Mouse (Mus musculus): ENCODE results near the gene Acat1. TPM values are rescaled to one million over a fixed set of nuclear protein-coding genes. Genes with fewer than 3 reads are reported as not detected.

The Acat1 gene
- polyA plus RNA-seq, 1 experiment = 44.7 TPM

GRCm38 (mm10) chr9:53536558-53537320 is 73.4 kb downstream of the Acat1 start, which contains the start of the genes Atm and Npat:
Gene Atm (minus strand): TSS chr9:53536740.
Gene Npat (plus strand): TSS chr9:53537047.
- Histone ChIP-seq H3K27ac (ENCODE audit: insufficient read depth, low read depth, low read length) (peak within 1 kb of the TSS; percentile 62), H3K4me3 (ENCODE audit: insufficient read depth, low read length) (peak within 1 kb of the TSS; percentile 79), H3K4me1 (ENCODE audit: control insufficient read depth, insufficient read depth, low read length) (peaks cover 12% of the 10 kb centered on the region)
- TF ChIP-seq POLR2A (IDR thresholded peaks at IDR 0.05; ENCODE audit: borderline replicate concordance, low read depth, low read length) = peak; percentile 21; the same call in 1 of the 2 replicates
- TF ChIP-seq CTCF (IDR thresholded peaks at IDR 0.05; ENCODE audit: low read depth, low read length) = no peak

GRCm38 (mm10) chr9:53535416-53536320 is 74.5 kb downstream of the Acat1 start:
- peaks cover 12% of the 10 kb centered on the region for H3K4me1 ChIP-seq (ENCODE audit: control insufficient read depth, insufficient read depth, low read length)
- H3K27ac ChIP-seq (ENCODE audit: insufficient read depth, low read depth, low read length) = peak overlapping the region; percentile 62
- peak overlapping the region; percentile 78 for H3K4me3 ChIP-seq (ENCODE audit: insufficient read depth, low read length)
- TF ChIP-seq POLR2A (IDR thresholded peaks at IDR 0.05; ENCODE audit: borderline replicate concordance, low read depth, low read length) (no peak), CTCF (IDR thresholded peaks at IDR 0.05; ENCODE audit: low read depth, low read length) (no peak)

Other genes starting within 250 kb of the Acat1 start
- 16.7 and 18.2 TPM in 2 replicates for gene Kdelc2, start 226.4 kb downstream of the Acat1 start, polyA plus RNA-seq (2012; ENCODE audit: insufficient read depth, insufficient read length, missing spikeins)
- 1.1 TPM in 1 of 2 replicates, not detected in the other for gene 4930550C14Rik, start 208.1 kb downstream of the Acat1 start, polyA plus RNA-seq (2012; ENCODE audit: insufficient read depth, insufficient read length, missing spikeins)
- 10.9 and 12.3 TPM in 2 replicates for gene Atm, start 73.6 kb downstream of the Acat1 start, polyA plus RNA-seq (2012; ENCODE audit: insufficient read depth, insufficient read length, missing spikeins)
- 8.1 and 10.6 TPM in 2 replicates for gene Npat, start 73.3 kb downstream of the Acat1 start, polyA plus RNA-seq (2012; ENCODE audit: insufficient read depth, insufficient read length, missing spikeins)
- gene Cul5, start 59.6 kb upstream of the Acat1 start, polyA plus RNA-seq (2012; ENCODE audit: insufficient read depth, insufficient read length, missing spikeins) = 15.3 and 21.3 TPM in 2 replicates
- 6.5 and 7.1 TPM in 2 replicates for gene Rab39, start 95.8 kb upstream of the Acat1 start, polyA plus RNA-seq (2012; ENCODE audit: insufficient read depth, insufficient read length, missing spikeins)
- gene Slc35f2, start 161.2 kb upstream of the Acat1 start, polyA plus RNA-seq (2012; ENCODE audit: insufficient read depth, insufficient read length, missing spikeins) = not detected in 2 replicates
- not detected in 2 replicates for gene Sln, start 239.8 kb upstream of the Acat1 start, polyA plus RNA-seq (2012; ENCODE audit: insufficient read depth, insufficient read length, missing spikeins)